Mouse (Mus musculus) yolk sac, embryonic 10.5 days (tissue): Measurements from ENCODE around the gene Fgfr2.
A peak's percentile ranks its signal among the peaks of the same experiment; 100 is the strongest.

Experiments
- DNase-seq: peaks from one replicate; pipeline ENCODE4 v3.0.0-alpha.2; 2017; ENCODE audit warnings: low spot score

Fgfr2 gene

GRCm38 (mm10) chr7:132801509-132801908 is 321.6 kb downstream of the Fgfr2 start:
- no peak for DNase-seq

- no peak for DNase-seq
Observed at GRCm38 (mm10) chr7:132800868-132801267, 322.3 kb downstream of the Fgfr2 start.

GRCm38 (mm10) chr7:132799119-132800016 is 323.8 kb downstream of the Fgfr2 start:
- no peak for DNase-seq

GRCm38 (mm10) chr7:132795141-132795540 is 328.0 kb downstream of the Fgfr2 start:
- no peak for DNase-seq

- no peak for DNase-seq
Observed at GRCm38 (mm10) chr7:132793467-132793866, 329.7 kb downstream of the Fgfr2 start.

GRCm38 (mm10) chr7:132790447-132791219 is 332.5 kb downstream of the Fgfr2 start:
- no peak for DNase-seq

GRCm38 (mm10) chr7:132788826-132789225 is 334.3 kb downstream of the Fgfr2 start:
- DNase-seq = no peak

GRCm38 (mm10) chr7:132787496-132788190 is 335.5 kb downstream of the Fgfr2 start:
- no peak for DNase-seq

- DNase-seq = peak; percentile 56
Observed at GRCm38 (mm10) chr7:132787022-132787421, 336.1 kb downstream of the Fgfr2 start.

GRCm38 (mm10) chr7:132786522-132786921 is 336.6 kb downstream of the Fgfr2 start:
- no peak for DNase-seq

GRCm38 (mm10) chr7:132786011-132786410 is 337.1 kb downstream of the Fgfr2 start:
- DNase-seq = no peak

GRCm38 (mm10) chr7:132784101-132784500 is 339.0 kb downstream of the Fgfr2 start:
- DNase-seq = no peak

GRCm38 (mm10) chr7:132781850-132782249 is 341.3 kb downstream of the Fgfr2 start:
- DNase-seq = no peak

- peak; percentile 25 for DNase-seq
Observed at GRCm38 (mm10) chr7:132781130-132781814, 341.9 kb downstream of the Fgfr2 start.

GRCm38 (mm10) chr7:132780611-132781010 is 342.5 kb downstream of the Fgfr2 start:
- no peak for DNase-seq

- no peak for DNase-seq
Observed at GRCm38 (mm10) chr7:132778630-132779029, 344.5 kb downstream of the Fgfr2 start.

GRCm38 (mm10) chr7:132777728-132778453 is 345.3 kb downstream of the Fgfr2 start:
- no peak for DNase-seq

- DNase-seq = peak; percentile 14
Observed at GRCm38 (mm10) chr7:132777117-132777516, 346.0 kb downstream of the Fgfr2 start.

- no peak for DNase-seq
Observed at GRCm38 (mm10) chr7:132776338-132777111, 346.6 kb downstream of the Fgfr2 start.

- no peak for DNase-seq
Observed at GRCm38 (mm10) chr7:132775922-132776321, 347.2 kb downstream of the Fgfr2 start.
